Mouse (Mus musculus) thymus, adult 2 months (tissue): ENCODE results near the gene Dync1i1.

ENCODE experiments used
- CTCF ChIP-seq: fragments of 200-500 bp; IDR thresholded peaks from 2 replicates; pipeline ENCODE4 v1.5.1; 2012; ENCODE audit warnings: mild to moderate bottlenecking, control low read depth, low read length, moderate library complexity, borderline replicate concordance; ENCODE audit not compliant: control insufficient read depth, poor library complexity, insufficient read depth; ENCODE audit errors: extremely low read depth
- POLR2A ChIP-seq: fragments of 200-500 bp; IDR thresholded peaks from 2 replicates; pipeline ENCODE4 v1.6.1; 2012; ENCODE audit warnings: mild to moderate bottlenecking, low read length, control low read depth, moderate library complexity; ENCODE audit not compliant: control insufficient read depth, poor library complexity, insufficient read depth; ENCODE audit errors: extremely low read depth

DNA sequence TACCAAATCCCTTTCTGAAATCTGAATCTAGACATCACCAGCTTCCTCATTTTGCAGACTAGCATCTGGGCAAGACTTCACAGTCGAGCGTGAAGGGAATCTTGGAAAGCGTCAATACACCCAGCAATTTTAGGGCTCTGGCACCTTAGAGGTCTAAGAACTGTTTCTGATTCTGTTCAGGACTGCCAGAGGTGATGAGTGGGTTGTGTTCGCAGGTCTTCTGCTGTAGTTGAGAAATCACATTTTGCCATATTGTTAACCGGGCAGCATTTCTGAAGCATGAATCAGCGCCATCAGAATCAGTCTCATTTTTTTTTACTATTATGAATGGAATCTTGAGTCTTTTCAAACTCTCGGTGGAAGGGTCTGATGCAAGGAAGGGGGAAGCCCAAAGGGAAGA, 185.9 kb downstream of the Dync1i1 start:
- TF ChIP-seq CTCF, result no peak
- no peak for TF ChIP-seq POLR2A
